Mouse (Mus musculus): ENCODE data around the gene 1700022I11Rik. TPM values are rescaled to one million over a fixed set of nuclear protein-coding genes. Genes with fewer than 3 reads are reported as not detected.
A peak's percentile ranks its signal among the peaks of the same experiment; 100 is the strongest.

1700022I11Rik gene
- polyA plus RNA-seq, 1 experiment from 2014 or later, result 0.76 TPM

DNA sequence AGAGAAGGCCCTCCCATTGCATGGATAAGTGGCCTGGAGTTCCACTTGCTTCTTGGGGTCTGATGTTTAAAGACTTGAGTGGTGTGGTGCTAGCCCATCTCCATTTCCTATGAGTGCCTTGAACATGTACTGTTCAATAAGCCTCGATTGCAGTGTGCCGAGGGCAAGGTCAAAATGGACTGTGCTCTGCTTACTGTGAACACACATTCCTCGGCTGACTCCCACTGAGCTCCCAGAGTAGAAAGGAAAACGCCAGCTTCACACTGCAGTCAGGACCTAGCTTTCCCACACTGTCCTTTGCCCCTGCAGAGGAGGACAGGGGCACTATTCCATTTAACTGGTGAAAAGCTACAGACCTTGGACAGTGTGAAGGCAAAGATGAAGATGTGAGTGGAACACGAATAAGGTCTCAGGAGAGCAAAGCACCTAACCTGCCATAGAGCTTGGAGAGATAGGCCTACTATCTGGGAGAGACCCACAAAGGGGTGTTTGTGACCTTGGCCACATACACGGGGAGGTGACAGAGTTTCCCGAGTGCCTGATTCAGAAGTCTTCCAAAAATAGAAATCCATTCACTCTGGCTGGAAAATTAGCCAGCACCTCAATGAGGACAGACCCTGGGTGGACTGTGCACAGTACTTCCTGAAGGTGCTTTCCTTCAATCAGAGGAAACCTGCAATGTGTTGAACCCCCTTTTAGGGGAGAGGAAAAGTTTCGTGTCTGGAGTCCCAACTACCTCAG lies 37.0 kb upstream of the 1700022I11Rik start:
- WGBS, result 67% methylated on average over 8 of the region's 8 CpGs
- Histone ChIP-seq H3K9ac (replicated peaks; ENCODE audit: low read length) (no peak overlapping the region), H3K4me1 (ENCODE audit: control insufficient read depth, insufficient read depth, low read length) (no peaks in the 10 kb centered on the region), H3K27me3 (ENCODE audit: control insufficient read depth, insufficient read depth, low read length) (no peaks in the 10 kb centered on the region), H3K4me3 (ENCODE audit: low read depth, low read length) (no peak overlapping the region), H3K27ac (replicated peaks; ENCODE audit: low read depth, low read length) (no peak overlapping the region), H3K36me3 (replicated peaks; ENCODE audit: control insufficient read depth, insufficient read depth, low read depth, low read length) (no peaks in the 10 kb centered on the region), H3K4me2 (ENCODE audit: low read depth, low read length) (no peak overlapping the region), H3K9me3 (replicated peaks; ENCODE audit: control insufficient read depth, low read length) (no peaks in the 10 kb centered on the region)
- no peak for DNase-seq (ENCODE audit: low spot score)
- ATAC-seq (replicated peaks; ENCODE audit: insufficient number of reproducible peaks, low FRiP score, low TSS enrichment, low read depth), result no peak

- H3K4me3 ChIP-seq (ENCODE audit: low read depth, low read length), result no peak overlapping the region
Observed at GRCm38 (mm10) chr4:42933630-42934029, 35.8 kb upstream of the 1700022I11Rik start.

DNA sequence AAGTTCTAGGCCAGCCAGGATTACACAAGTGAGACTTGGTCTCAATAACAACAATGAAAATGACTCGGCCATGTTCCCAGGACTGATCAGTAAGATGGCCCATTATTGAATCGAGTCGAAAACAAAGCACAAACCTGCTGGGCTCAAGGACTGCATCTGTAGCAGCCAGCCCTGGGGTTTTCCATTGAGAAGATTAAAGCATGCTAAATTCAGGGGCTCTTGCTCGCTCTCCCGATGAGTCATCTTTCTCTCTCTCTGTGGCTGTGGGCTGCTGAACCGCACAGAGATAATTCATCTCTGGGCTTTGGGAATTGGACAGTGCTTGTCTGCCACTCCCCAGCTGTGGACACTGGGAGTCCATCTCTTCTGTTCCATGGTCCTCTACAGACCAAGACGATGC lies 28.0 kb upstream of the 1700022I11Rik start:
- no peak overlapping the region for H3K4me2 ChIP-seq (ENCODE audit: low read depth, low read length)
- H3K27me3 ChIP-seq (ENCODE audit: control insufficient read depth, insufficient read depth, low read length), result no peaks in the 10 kb centered on the region
- no peak overlapping the region for H3K4me3 ChIP-seq (ENCODE audit: low read depth, low read length)
- no peak overlapping the region for H3K9ac ChIP-seq (replicated peaks; ENCODE audit: low read length)
- H3K9me3 ChIP-seq (replicated peaks; ENCODE audit: control insufficient read depth, low read length), result no peaks in the 10 kb centered on the region
- ATAC-seq (replicated peaks; ENCODE audit: insufficient number of reproducible peaks, low FRiP score, low TSS enrichment, low read depth) (no peak), DNase-seq (ENCODE audit: low spot score) (no peak)
- H3K4me1 ChIP-seq (ENCODE audit: control insufficient read depth, insufficient read depth, low read length), result no peaks in the 10 kb centered on the region
- 82% methylated on average over 7 of the region's 7 CpGs for WGBS
- H3K27ac ChIP-seq (replicated peaks; ENCODE audit: low read depth, low read length), result no peak overlapping the region
- H3K36me3 ChIP-seq (replicated peaks; ENCODE audit: control insufficient read depth, insufficient read depth, low read depth, low read length), result no peaks in the 10 kb centered on the region

More at GRCm38 (mm10) chr4:42933630-42934029, 35.8 kb upstream of the 1700022I11Rik start:
- ATAC-seq (replicated peaks; ENCODE audit: insufficient number of reproducible peaks, low FRiP score, low TSS enrichment, low read depth) (no peak), DNase-seq (ENCODE audit: low spot score) (peak; percentile 58)
- WGBS, result 13% methylated on average over 22 of the region's 22 CpGs
- Histone ChIP-seq H3K4me1 (ENCODE audit: control insufficient read depth, insufficient read depth, low read length) (no peaks in the 10 kb centered on the region), H3K36me3 (replicated peaks; ENCODE audit: control insufficient read depth, insufficient read depth, low read depth, low read length) (no peaks in the 10 kb centered on the region), H3K9me3 (replicated peaks; ENCODE audit: control insufficient read depth, low read length) (no peaks in the 10 kb centered on the region), H3K9ac (replicated peaks; ENCODE audit: low read length) (no peak overlapping the region), H3K4me2 (ENCODE audit: low read depth, low read length) (peak overlapping the region; percentile 14), H3K27me3 (ENCODE audit: control insufficient read depth, insufficient read depth, low read length) (no peaks in the 10 kb centered on the region), H3K27ac (replicated peaks; ENCODE audit: low read depth, low read length) (no peak overlapping the region)

- 78% methylated on average over 5 of the region's 5 CpGs for WGBS
- H3K9ac ChIP-seq (replicated peaks; ENCODE audit: low read length), result no peak overlapping the region
- H3K4me1 ChIP-seq (ENCODE audit: control insufficient read depth, insufficient read depth, low read length), result no peaks in the 10 kb centered on the region
- H3K9me3 ChIP-seq (replicated peaks; ENCODE audit: control insufficient read depth, low read length), result no peaks in the 10 kb centered on the region
- no peak overlapping the region for H3K4me2 ChIP-seq (ENCODE audit: low read depth, low read length)
- DNase-seq (ENCODE audit: low spot score), result no peak
- no peak overlapping the region for H3K4me3 ChIP-seq (ENCODE audit: low read depth, low read length)
- H3K27me3 ChIP-seq (ENCODE audit: control insufficient read depth, insufficient read depth, low read length), result no peaks in the 10 kb centered on the region
- H3K36me3 ChIP-seq (replicated peaks; ENCODE audit: control insufficient read depth, insufficient read depth, low read depth, low read length), result no peaks in the 10 kb centered on the region
- no peak overlapping the region for H3K27ac ChIP-seq (replicated peaks; ENCODE audit: low read depth, low read length)
- no peak for ATAC-seq (replicated peaks; ENCODE audit: insufficient number of reproducible peaks, low FRiP score, low TSS enrichment, low read depth)
Observed at GRCm38 (mm10) chr4:42943341-42943740, 26.1 kb upstream of the 1700022I11Rik start.

DNA sequence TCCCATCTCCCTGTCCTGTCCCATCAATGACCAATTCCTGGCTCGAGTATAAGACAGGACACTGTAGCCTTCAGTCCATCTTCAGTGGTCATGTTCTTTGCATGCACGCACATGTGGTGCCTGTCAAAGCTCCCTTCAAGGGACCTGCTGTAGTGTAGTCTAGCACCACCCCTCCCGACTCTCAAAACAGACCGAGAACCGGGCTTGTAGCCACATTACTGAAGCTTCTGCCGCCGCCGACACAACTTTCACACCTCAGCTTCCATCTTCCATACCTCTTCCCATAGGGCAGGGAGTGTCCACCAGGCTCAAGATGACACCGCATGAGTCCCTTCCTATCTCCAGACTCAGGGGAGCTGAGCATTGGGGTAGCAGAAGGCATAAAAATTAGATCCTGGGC lies 25.2 kb upstream of the 1700022I11Rik start:
- Histone ChIP-seq H3K4me3 (ENCODE audit: low read depth, low read length) (no peak overlapping the region), H3K9me3 (replicated peaks; ENCODE audit: control insufficient read depth, low read length) (no peaks in the 10 kb centered on the region), H3K27me3 (ENCODE audit: control insufficient read depth, insufficient read depth, low read length) (no peaks in the 10 kb centered on the region), H3K9ac (replicated peaks; ENCODE audit: low read length) (no peak overlapping the region), H3K36me3 (replicated peaks; ENCODE audit: control insufficient read depth, insufficient read depth, low read depth, low read length) (no peaks in the 10 kb centered on the region), H3K4me1 (ENCODE audit: control insufficient read depth, insufficient read depth, low read length) (no peaks in the 10 kb centered on the region), H3K27ac (replicated peaks; ENCODE audit: low read depth, low read length) (no peak overlapping the region), H3K4me2 (ENCODE audit: low read depth, low read length) (no peak overlapping the region)
- WGBS, result 85% methylated on average over 9 of the region's 9 CpGs
- ATAC-seq (replicated peaks; ENCODE audit: insufficient number of reproducible peaks, low FRiP score, low TSS enrichment, low read depth), result no peak
- no peak for DNase-seq (ENCODE audit: low spot score)

- Histone ChIP-seq H3K36me3 (replicated peaks; ENCODE audit: control insufficient read depth, insufficient read depth, low read depth, low read length) (no peaks in the 10 kb centered on the region), H3K4me1 (ENCODE audit: control insufficient read depth, insufficient read depth, low read length) (no peaks in the 10 kb centered on the region), H3K4me2 (ENCODE audit: low read depth, low read length) (no peak overlapping the region), H3K9me3 (replicated peaks; ENCODE audit: control insufficient read depth, low read length) (no peaks in the 10 kb centered on the region), H3K4me3 (ENCODE audit: low read depth, low read length) (no peak overlapping the region), H3K9ac (replicated peaks; ENCODE audit: low read length) (no peak overlapping the region), H3K27ac (replicated peaks; ENCODE audit: low read depth, low read length) (no peak overlapping the region), H3K27me3 (ENCODE audit: control insufficient read depth, insufficient read depth, low read length) (no peaks in the 10 kb centered on the region)
- WGBS, result 12% methylated on average over 6 of the region's 6 CpGs
- DNase-seq (ENCODE audit: low spot score) (peak; percentile 63), ATAC-seq (replicated peaks; ENCODE audit: insufficient number of reproducible peaks, low FRiP score, low TSS enrichment, low read depth) (no peak)
Observed at GRCm38 (mm10) chr4:42945043-42945442, 24.4 kb upstream of the 1700022I11Rik start.

GRCm38 (mm10) chr4:42945445-42945844 lies 24.0 kb upstream of the 1700022I11Rik start:
- Histone ChIP-seq H3K4me1 (ENCODE audit: control insufficient read depth, insufficient read depth, low read length) (no peaks in the 10 kb centered on the region; the same call in 1 of the 2 replicates), H3K4me2 (ENCODE audit: low read depth, low read length) (no peak overlapping the region), H3K27me3 (ENCODE audit: control insufficient read depth, insufficient read depth, low read length) (no peaks in the 10 kb centered on the region), H3K4me3 (ENCODE audit: low read depth, low read length) (no peak overlapping the region), H3K9me3 (replicated peaks; ENCODE audit: control insufficient read depth, low read length) (no peaks in the 10 kb centered on the region), H3K27ac (replicated peaks; ENCODE audit: low read depth, low read length) (no peak overlapping the region), H3K9ac (replicated peaks; ENCODE audit: low read length) (no peak overlapping the region), H3K36me3 (replicated peaks; ENCODE audit: control insufficient read depth, insufficient read depth, low read depth, low read length) (no peaks in the 10 kb centered on the region)
- WGBS, result 84% methylated on average over 3 of the region's 3 CpGs
- ATAC-seq (replicated peaks; ENCODE audit: insufficient number of reproducible peaks, low FRiP score, low TSS enrichment, low read depth), result no peak
- no peak for DNase-seq (ENCODE audit: low spot score)

GRCm38 (mm10) chr4:42945952-42946351 lies 23.5 kb upstream of the 1700022I11Rik start:
- peak; percentile 81 for DNase-seq (ENCODE audit: low spot score)
- Histone ChIP-seq H3K9ac (replicated peaks; ENCODE audit: low read length) (no peak overlapping the region), H3K4me3 (ENCODE audit: low read depth, low read length) (no peak overlapping the region), H3K4me1 (ENCODE audit: control insufficient read depth, insufficient read depth, low read length) (no peaks in the 10 kb centered on the region; the same call in 1 of the 2 replicates), H3K4me2 (ENCODE audit: low read depth, low read length) (no peak overlapping the region), H3K36me3 (replicated peaks; ENCODE audit: control insufficient read depth, insufficient read depth, low read depth, low read length) (no peaks in the 10 kb centered on the region), H3K27ac (replicated peaks; ENCODE audit: low read depth, low read length) (no peak overlapping the region), H3K27me3 (ENCODE audit: control insufficient read depth, insufficient read depth, low read length) (no peaks in the 10 kb centered on the region), H3K9me3 (replicated peaks; ENCODE audit: control insufficient read depth, low read length) (no peaks in the 10 kb centered on the region)
- no peak for ATAC-seq (replicated peaks; ENCODE audit: insufficient number of reproducible peaks, low FRiP score, low TSS enrichment, low read depth)
- WGBS, result 9% methylated on average over 5 of the region's 5 CpGs

All from embryonic facial prominence, embryonic 11.5 days (tissue).